Mouse (Mus musculus): ENCODE measurements around the gene Stk26.
A peak's percentile ranks its signal among the peaks of the same experiment; 100 is the strongest.

Gene Stk26

DNA sequence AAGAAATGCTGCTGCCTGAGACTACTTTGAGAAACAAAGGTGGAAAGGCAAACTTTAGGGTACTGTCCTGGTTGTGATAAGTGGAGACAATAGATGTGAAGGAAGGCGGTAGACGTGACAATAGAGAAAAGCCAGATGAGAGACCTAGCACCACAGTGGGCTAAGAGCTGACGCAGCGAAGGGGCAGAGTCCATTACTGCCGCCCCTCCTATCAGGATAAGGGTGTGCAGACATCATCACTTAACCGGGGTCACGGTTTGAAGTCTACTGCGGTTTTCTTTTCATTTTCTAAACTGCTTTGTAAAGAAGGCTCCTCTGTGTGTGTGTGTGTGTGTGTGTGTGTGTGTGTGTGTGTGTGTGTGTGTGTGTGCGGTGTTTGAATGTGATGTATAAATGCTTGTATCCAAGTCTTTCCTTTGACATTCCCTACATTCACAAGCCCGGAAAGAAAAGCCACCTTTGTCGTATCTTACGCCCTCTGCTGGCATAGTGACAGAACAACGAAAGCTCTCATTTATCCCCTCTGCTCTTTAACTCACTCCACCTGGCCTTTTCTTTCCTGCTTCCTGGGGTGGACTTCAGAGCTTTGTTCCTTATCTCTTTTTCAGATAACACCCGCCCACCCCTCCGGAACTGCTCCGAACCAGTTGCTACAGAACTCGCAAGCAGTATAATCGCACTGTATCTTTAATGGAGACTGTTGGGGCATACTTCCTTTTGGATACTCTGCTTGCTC, 84.0 kb downstream of the Stk26 start:
- DNase-seq (ENCODE audit: inconsistent ontology term) = no peak

DNA sequence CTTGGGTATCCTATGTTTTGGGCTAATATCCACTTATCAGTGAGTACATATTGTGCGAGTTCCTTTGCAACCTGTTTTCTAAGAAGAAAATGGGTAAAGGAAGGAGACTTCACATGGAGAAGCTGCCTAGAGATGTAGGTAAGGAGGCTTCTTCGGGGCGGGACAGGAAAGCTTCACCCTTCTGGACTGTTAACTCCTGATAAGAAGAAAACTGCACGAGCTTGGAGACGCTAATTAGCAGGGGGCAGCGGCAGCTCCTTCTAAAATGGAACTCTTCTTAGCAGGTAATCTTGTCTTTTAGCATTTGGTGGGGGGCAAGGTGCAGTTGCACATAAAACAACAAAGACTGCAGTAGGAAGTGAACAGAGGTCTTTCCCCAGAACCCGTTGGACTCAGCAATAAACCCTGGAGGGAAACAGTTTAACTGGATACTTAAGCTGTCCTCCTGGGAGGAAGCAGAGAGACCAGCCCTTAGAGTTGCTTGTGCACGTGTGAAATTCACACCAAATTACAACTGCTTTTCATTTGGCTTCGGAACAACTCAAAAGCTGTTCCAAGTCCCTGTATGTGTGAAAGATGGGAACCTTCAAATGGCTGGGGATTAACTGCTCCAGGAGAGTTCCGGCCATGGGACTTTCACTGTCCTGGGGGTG, 86.2 kb downstream of the Stk26 start:
- no peak for DNase-seq (ENCODE audit: inconsistent ontology term)

DNA sequence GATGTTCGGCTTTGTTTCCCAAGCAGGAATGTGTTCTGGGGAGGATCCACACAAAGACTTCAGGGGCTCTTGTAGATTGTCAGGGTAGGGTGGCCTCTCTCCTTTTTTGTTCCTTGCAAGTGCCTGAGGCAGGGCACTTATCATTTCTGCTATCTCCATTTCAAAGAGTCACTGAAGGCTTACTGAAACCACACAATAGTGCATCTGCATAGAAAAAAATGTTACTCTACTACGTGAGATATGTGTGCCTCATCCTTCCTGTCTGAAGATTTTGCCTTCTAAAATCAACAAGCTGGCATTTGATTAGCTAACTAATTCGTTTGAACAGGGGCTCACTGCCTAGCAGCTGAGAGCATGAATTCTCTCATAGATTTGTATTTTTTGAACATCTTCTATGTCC, 89.5 kb downstream of the Stk26 start:
- peak; percentile 13 for DNase-seq (ENCODE audit: inconsistent ontology term)

- no peak for DNase-seq (ENCODE audit: inconsistent ontology term)
Measured at GRCm38 (mm10) chrX:50937117-50937516, 96.3 kb downstream of the Stk26 start.

- peak; percentile 7 for DNase-seq (ENCODE audit: inconsistent ontology term)
Measured at GRCm38 (mm10) chrX:50942610-50943009, 101.8 kb downstream of the Stk26 start, which contains the start of gene Frmd7. Gene Frmd7, minus strand, starts transcription at chrX:50942710.
